Mouse (Mus musculus): Measurements from ENCODE around the gene Gpr156. TPM values are rescaled to one million over a fixed set of nuclear protein-coding genes. Genes with fewer than 3 reads are reported as not detected.
"Not testable (repeated sequence)": the region's sequence is repeated elsewhere in the genome, so short reads cannot be mapped to it uniquely, and the experiment has no call there.

The Gpr156 gene
- polyA plus RNA-seq, 1 experiment from 2014 or later = 0.26 TPM

DNA sequence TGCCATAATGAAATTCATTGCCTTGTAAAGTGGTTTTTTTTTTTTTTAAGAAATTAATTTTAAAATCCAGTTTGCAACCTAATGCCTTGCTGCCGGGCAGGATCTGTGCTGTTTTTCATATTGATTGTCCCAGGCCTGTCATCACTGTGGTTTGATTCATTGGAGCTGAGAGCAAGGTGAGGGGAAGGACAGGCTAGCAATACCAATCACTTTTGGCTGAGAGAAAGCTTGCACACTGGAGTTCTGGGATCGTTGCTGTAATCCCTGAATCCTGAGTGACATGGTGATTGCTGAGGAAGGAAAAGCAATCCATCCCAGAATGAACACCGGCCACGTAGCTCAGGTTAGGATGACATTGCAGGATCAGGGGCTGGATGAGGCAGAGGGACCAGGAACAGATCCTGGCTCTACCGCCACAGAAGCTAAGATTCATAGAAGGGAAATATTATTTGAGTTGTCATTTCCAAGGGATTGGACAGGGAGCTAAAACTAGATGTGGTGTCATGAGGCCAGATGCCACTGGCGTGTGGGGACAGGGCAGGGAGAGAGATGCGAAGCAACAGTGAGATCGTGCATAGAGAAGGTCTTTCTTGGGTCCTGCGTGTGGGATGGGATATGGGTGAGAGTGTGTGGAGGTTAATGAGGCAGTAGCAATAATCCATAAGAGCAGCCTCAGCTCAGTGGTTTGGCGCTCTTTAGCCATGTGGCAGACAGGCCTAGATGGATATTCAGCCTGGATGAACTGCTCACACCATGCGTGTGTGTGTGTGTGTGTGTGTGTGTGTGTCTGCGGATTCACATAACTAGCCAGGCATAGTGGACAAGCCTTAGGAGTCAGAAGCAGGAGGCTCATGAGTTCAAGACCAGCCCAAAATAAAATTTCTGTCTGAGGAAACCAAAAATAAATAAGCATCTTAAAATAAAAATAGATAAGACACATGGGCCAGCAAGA is 38.0 kb downstream of the Gpr156 start:
- H3K9ac ChIP-seq (replicated peaks; ENCODE audit: low read depth) = no peak overlapping the region
- no peak overlapping the region for H3K27ac ChIP-seq (ENCODE audit: low read length)
- WGBS = 78% methylated on average over 12 of the region's 12 CpGs
- no peaks in the 10 kb centered on the region for H3K27me3 ChIP-seq (replicated peaks; ENCODE audit: insufficient read depth, low read length)
- no peak overlapping the region for H3K4me3 ChIP-seq (ENCODE audit: low read depth, low read length)
- H3K4me2 ChIP-seq (replicated peaks; ENCODE audit: low read depth, low read length) = no peak overlapping the region
- no peaks in the 10 kb centered on the region for H3K4me1 ChIP-seq (ENCODE audit: insufficient read depth, low read depth, low read length)
- no peak for DNase-seq (ENCODE audit: low spot score)
- no peak for ATAC-seq
- no peak for TF ChIP-seq CTCF (IDR thresholded peaks at IDR 0.05)
- no peak for TF ChIP-seq EP300 (IDR thresholded peaks at IDR 0.05)
- no peaks in the 10 kb centered on the region for H3K9me3 ChIP-seq (ENCODE audit: low read length)
- H3K36me3 ChIP-seq (ENCODE audit: insufficient read depth, low read length) = no peaks in the 10 kb centered on the region

DNA sequence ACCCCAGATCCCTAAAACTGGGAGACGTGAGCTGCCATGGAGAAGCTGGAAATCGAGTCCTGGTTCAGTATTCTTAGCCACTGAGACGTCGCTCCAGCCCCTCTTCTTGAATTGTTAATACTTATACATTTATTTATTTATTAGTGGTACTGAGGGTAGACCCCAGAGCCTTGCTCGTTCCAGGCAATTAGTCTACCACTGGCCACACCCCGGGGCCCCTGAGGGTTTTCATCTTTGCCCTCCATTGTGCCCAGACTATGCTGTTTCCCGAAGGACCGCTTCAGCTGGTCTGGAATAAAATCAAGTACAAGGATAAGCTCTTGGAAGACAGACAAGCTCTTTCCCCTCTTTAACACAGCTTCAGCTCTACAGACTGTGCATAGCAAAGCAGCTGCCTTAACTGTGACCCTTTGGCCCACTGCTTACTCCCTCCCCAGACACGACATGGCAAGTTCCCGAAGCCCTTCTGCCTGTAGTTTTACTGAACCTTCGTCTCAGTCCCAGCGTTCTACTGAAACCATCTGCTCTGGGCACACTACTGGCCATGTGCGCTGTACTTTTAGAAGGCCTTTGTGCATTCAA is 39.1 kb downstream of the Gpr156 start:
- DNase-seq (ENCODE audit: low spot score) (no peak), ATAC-seq (no peak; the same call in 1 of the 2 replicates)
- Histone ChIP-seq H3K4me2 (replicated peaks; ENCODE audit: low read depth, low read length) (no peak overlapping the region), H3K4me3 (ENCODE audit: low read depth, low read length) (no peak overlapping the region), H3K4me1 (ENCODE audit: insufficient read depth, low read depth, low read length) (no peaks in the 10 kb centered on the region), H3K27ac (ENCODE audit: low read length) (no peak overlapping the region), H3K36me3 (ENCODE audit: insufficient read depth, low read length) (no peaks in the 10 kb centered on the region), H3K9me3 (ENCODE audit: low read length) (no peaks in the 10 kb centered on the region), H3K9ac (replicated peaks; ENCODE audit: low read depth) (no peak overlapping the region), H3K27me3 (replicated peaks; ENCODE audit: insufficient read depth, low read length) (no peaks in the 10 kb centered on the region)
- TF ChIP-seq CTCF (IDR thresholded peaks at IDR 0.05) = no peak
- TF ChIP-seq EP300 (IDR thresholded peaks at IDR 0.05) = no peak
- WGBS = 61% methylated on average over 13 of the region's 13 CpGs

- Histone ChIP-seq H3K9ac (replicated peaks; ENCODE audit: low read depth) (no peak overlapping the region), H3K36me3 (ENCODE audit: insufficient read depth, low read length) (no peaks in the 10 kb centered on the region), H3K4me1 (ENCODE audit: insufficient read depth, low read depth, low read length) (no peaks in the 10 kb centered on the region), H3K27ac (ENCODE audit: low read length) (no peak overlapping the region), H3K27me3 (replicated peaks; ENCODE audit: insufficient read depth, low read length) (no peaks in the 10 kb centered on the region), H3K9me3 (ENCODE audit: low read length) (no peaks in the 10 kb centered on the region), H3K4me3 (ENCODE audit: low read depth, low read length) (no peak overlapping the region), H3K4me2 (replicated peaks; ENCODE audit: low read depth, low read length) (no peak overlapping the region)
- no peak for TF ChIP-seq EP300 (IDR thresholded peaks at IDR 0.05)
- TF ChIP-seq CTCF (IDR thresholded peaks at IDR 0.05) = no peak
- WGBS = 72% methylated on average over 14 of the region's 14 CpGs
- DNase-seq (ENCODE audit: low spot score) = no peak
- ATAC-seq = no peak
These were observed 39.9 kb downstream of the Gpr156 start for GRCm38 (mm10) chr16:37956076-37956676.

DNA sequence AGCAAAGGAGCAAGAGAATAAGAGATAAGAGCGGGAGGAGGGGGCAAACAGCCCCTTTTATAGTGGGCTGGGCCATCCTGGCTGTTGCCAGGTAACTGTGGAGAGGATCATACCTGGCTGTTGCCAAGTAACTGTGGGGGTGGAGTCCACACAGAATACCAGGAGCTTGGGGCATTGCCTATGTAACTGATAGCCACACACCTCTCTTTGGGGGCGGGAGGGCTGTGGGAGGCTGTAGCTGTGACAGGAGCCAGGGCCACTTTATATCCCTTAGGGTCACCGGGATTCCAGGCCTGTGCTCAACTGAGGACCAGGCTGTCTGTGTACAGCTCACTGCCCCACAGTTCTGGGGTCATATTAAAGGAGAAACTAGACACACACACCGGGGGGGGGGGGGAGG is 40.5 kb downstream of the Gpr156 start:
- Histone ChIP-seq H3K9ac (replicated peaks; ENCODE audit: low read depth) (no peak overlapping the region), H3K4me3 (ENCODE audit: low read depth, low read length) (no peak overlapping the region), H3K27ac (ENCODE audit: low read length) (no peak overlapping the region), H3K4me1 (ENCODE audit: insufficient read depth, low read depth, low read length) (no peaks in the 10 kb centered on the region), H3K27me3 (replicated peaks; ENCODE audit: insufficient read depth, low read length) (no peaks in the 10 kb centered on the region), H3K9me3 (ENCODE audit: low read length) (no peaks in the 10 kb centered on the region), H3K4me2 (replicated peaks; ENCODE audit: low read depth, low read length) (no peak overlapping the region), H3K36me3 (ENCODE audit: insufficient read depth, low read length) (no peaks in the 10 kb centered on the region)
- DNase-seq (ENCODE audit: low spot score) (no peak), ATAC-seq (no peak)
- TF ChIP-seq EP300 (IDR thresholded peaks at IDR 0.05) (no peak), CTCF (IDR thresholded peaks at IDR 0.05) (no peak)
- WGBS = 42% methylated on average over 4 of the region's 4 CpGs

GRCm38 (mm10) chr16:37962696-37963095 is 46.4 kb downstream of the Gpr156 start:
- DNase-seq (ENCODE audit: low spot score); H3K4me2 ChIP-seq (replicated peaks; ENCODE audit: low read depth, low read length); H3K9ac ChIP-seq (replicated peaks; ENCODE audit: low read depth); H3K9me3 ChIP-seq (ENCODE audit: low read length); H3K27ac ChIP-seq (ENCODE audit: low read length); H3K27me3 ChIP-seq (replicated peaks; ENCODE audit: insufficient read depth, low read length); H3K4me3 ChIP-seq (ENCODE audit: low read depth, low read length); H3K36me3 ChIP-seq (ENCODE audit: insufficient read depth, low read length); ATAC-seq; H3K4me1 ChIP-seq (ENCODE audit: insufficient read depth, low read depth, low read length): not testable (repeated sequence)
- WGBS = 74% methylated on average over 4 of the region's 4 CpGs

Data from lung, postnatal 0 days (tissue).